Mouse (Mus musculus): ENCODE data around the gene Ccdc6. TPM values are rescaled to one million over a fixed set of nuclear protein-coding genes. Genes with fewer than 3 reads are reported as not detected.

The Ccdc6 gene
- polyA plus RNA-seq, 1 experiment from 2014 or later, result 13.5 TPM

GRCm38 (mm10) chr10:70095506-70096270 lies 1.2 kb upstream of the Ccdc6 start:
- Histone ChIP-seq H3K36me3 (no peaks in the 10 kb centered on the region), H3K4me2 (replicated peaks) (peak overlapping the region; percentile 84)

GRCm38 (mm10) chr10:70097291-70097901 lies 475 bp downstream of the Ccdc6 start:
- Histone ChIP-seq H3K9ac (peak overlapping the region; percentile 90), H3K9me3 (replicated peaks) (no peaks in the 10 kb centered on the region), H3K36me3 (0 out of 2 replicates have a peak, but pooled peaks cover 3% of the 10 kb centered on the region), H3K27ac (replicated peaks) (peak overlapping the region; percentile 89), H3K27me3 (no peaks in the 10 kb centered on the region), H3K4me1 (peaks cover 40% of the 10 kb centered on the region), H3K4me2 (replicated peaks) (peak overlapping the region; percentile 84), H3K4me3 (replicated peaks) (peak overlapping the region; percentile 97)
- peak; percentile 11; the same call in 1 of the 2 replicates for ATAC-seq (ENCODE audit: insufficient number of reproducible peaks, low FRiP score, low TSS enrichment, low read depth)
- WGBS, result under 1% methylated on average over 58 of the region's 58 CpGs

More at GRCm38 (mm10) chr10:70095506-70096270, 1.2 kb upstream of the Ccdc6 start:
- peak overlapping the region; percentile 90; the same call in 1 of the 2 replicates for H3K9ac ChIP-seq
- 17% methylated on average over 13 of the region's 13 CpGs for WGBS
- peak overlapping the region; percentile 89 for H3K27ac ChIP-seq (replicated peaks)
- no peaks in the 10 kb centered on the region for H3K9me3 ChIP-seq (replicated peaks)
- no peaks in the 10 kb centered on the region for H3K27me3 ChIP-seq
- H3K4me1 ChIP-seq, result peaks cover 40% of the 10 kb centered on the region
- no peak for ATAC-seq (ENCODE audit: insufficient number of reproducible peaks, low FRiP score, low TSS enrichment, low read depth)
- H3K4me3 ChIP-seq (replicated peaks), result peak overlapping the region; percentile 97

DNA sequence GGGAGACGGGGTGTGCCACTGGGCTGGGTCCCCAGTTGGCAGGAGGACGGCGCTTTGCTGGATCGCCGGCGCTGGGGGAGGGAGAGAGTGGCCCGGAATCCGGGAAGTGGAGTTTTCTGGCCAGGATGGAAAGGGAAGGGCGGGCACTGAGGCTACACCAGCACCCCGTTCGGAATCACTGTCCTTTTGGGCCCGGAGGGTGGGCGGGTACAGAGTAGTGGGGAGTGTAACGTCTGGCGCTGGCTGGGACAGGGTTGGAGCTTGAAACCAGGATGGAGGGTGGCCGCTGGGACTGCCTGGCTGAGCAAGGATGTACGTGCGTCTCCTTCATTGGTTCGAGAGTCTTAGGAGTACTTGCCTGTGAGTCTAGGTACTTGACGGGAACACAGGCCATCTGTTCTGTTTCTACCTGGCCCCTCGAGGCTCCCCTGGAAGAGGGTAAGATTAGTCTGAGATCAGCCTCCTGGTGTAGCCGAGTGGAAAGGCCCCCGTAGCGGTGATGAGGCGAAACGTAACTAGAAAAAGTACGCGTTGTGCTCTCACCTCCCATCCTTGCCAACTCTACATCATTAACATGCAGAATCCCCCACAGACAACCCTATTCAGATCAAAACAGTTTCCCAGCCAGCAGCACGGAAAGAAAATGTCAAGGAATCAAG lies 1.1 kb downstream of the Ccdc6 start:
- Histone ChIP-seq H3K4me2 (replicated peaks) (peak overlapping the region; percentile 84), H3K27me3 (no peaks in the 10 kb centered on the region), H3K4me1 (peaks cover 40% of the 10 kb centered on the region), H3K27ac (replicated peaks) (peak overlapping the region; percentile 89), H3K36me3 (0 out of 2 replicates have a peak, but pooled peaks cover 5% of the 10 kb centered on the region), H3K4me3 (replicated peaks) (peak overlapping the region; percentile 97), H3K9me3 (replicated peaks) (no peaks in the 10 kb centered on the region), H3K9ac (peak overlapping the region; percentile 90)
- under 1% methylated on average over 29 of the region's 29 CpGs for WGBS
- ATAC-seq (ENCODE audit: insufficient number of reproducible peaks, low FRiP score, low TSS enrichment, low read depth), result peak; percentile 44

DNA sequence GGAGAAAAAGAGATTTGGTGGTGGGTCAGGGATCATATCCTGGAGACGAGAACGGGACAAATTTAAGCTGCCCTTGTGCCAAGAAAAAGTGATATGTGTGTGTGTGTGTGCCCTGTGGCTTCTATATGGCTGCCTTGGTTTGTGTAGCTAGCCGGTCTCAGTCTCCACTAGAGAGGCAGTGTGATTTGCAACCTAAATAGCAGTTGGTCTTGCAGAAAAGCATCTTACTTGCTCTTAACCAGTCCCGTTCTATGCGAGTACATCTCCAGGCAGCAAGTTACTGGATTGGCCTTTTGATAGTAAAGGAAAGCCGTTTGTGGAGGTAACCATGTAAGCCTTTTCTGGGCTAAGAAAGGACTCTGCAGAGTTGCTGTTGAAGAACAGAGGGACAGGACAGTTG lies 1.7 kb downstream of the Ccdc6 start:
- no peak for ATAC-seq (ENCODE audit: insufficient number of reproducible peaks, low FRiP score, low TSS enrichment, low read depth)
- Histone ChIP-seq H3K9me3 (replicated peaks) (no peaks in the 10 kb centered on the region), H3K4me2 (replicated peaks) (peak overlapping the region; percentile 84), H3K9ac (peak overlapping the region; percentile 90; the same call in 1 of the 2 replicates), H3K27me3 (no peaks in the 10 kb centered on the region), H3K4me3 (replicated peaks) (peak overlapping the region; percentile 97), H3K27ac (replicated peaks) (peak overlapping the region; percentile 89; the same call in 1 of the 2 replicates), H3K4me1 (peaks cover 40% of the 10 kb centered on the region), H3K36me3 (0 out of 2 replicates have a peak, but pooled peaks cover 5% of the 10 kb centered on the region)
- WGBS, result 13% methylated on average over 6 of the region's 6 CpGs

DNA sequence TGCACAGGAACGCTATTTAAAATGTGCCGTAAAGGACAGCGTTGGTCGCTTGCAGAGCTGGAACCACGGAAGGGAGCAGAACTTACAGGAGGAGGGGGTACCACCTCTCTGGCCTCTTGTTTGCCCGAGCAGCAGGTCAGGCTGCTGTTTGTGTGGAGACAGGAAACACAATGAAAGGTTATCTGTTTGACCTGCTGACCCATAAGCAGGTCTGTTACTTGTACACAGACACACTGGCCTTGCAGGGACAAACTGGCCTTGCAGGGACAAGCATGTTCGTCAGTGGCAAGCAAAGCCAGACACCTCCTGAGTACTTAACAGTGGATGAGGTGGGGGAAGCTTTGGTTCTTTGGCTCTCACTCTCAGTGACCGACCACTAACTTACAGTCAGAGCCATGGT lies 2.1 kb downstream of the Ccdc6 start:
- no peaks in the 10 kb centered on the region for H3K9me3 ChIP-seq (replicated peaks)
- 0 out of 2 replicates have a peak, but pooled peaks cover 5% of the 10 kb centered on the region for H3K36me3 ChIP-seq
- H3K27ac ChIP-seq (replicated peaks), result peak overlapping the region; percentile 89; the same call in 1 of the 2 replicates
- no peak for ATAC-seq (ENCODE audit: insufficient number of reproducible peaks, low FRiP score, low TSS enrichment, low read depth)
- H3K27me3 ChIP-seq, result no peaks in the 10 kb centered on the region
- H3K4me2 ChIP-seq (replicated peaks), result peak overlapping the region; percentile 84
- 27% methylated on average over 8 of the region's 8 CpGs for WGBS
- peak overlapping the region; percentile 97 for H3K4me3 ChIP-seq (replicated peaks)
- H3K4me1 ChIP-seq, result peaks cover 40% of the 10 kb centered on the region
- no peak overlapping the region for H3K9ac ChIP-seq

- ATAC-seq (ENCODE audit: insufficient number of reproducible peaks, low FRiP score, low TSS enrichment, low read depth), result no peak
- Histone ChIP-seq H3K4me2 (replicated peaks) (no peak overlapping the region), H3K27ac (replicated peaks) (no peak overlapping the region), H3K36me3 (0 out of 2 replicates have a peak, but pooled peaks cover 5% of the 10 kb centered on the region), H3K9me3 (replicated peaks) (no peaks in the 10 kb centered on the region), H3K27me3 (no peaks in the 10 kb centered on the region), H3K4me3 (replicated peaks) (no peak overlapping the region), H3K4me1 (peaks cover 28% of the 10 kb centered on the region), H3K9ac (no peak overlapping the region)
- 97% methylated on average over 4 of the region's 4 CpGs for WGBS
Measured at GRCm38 (mm10) chr10:70102086-70102485, 5.2 kb downstream of the Ccdc6 start.

DNA sequence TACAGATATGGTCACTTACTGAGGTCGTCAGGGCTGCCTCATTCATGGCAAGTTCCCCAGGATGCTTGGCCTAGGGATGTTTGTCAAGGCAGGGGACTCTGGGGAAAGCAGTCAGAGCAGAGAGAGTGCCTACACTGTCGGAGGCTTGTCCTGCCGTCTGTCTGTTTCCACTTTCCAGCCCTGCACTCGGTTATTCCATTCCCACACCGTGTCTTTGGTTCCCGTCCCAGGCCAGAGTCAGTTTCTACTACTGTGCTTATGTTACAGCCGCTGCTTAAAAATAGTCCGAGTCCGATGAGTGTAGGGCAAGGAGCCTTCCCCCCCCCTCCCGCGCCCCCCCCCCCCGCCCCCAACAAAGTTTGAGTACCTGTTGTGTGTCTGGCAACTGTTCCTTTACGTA lies 11.1 kb downstream of the Ccdc6 start:
- Histone ChIP-seq H3K9me3 (replicated peaks) (no peaks in the 10 kb centered on the region), H3K4me2 (replicated peaks) (no peak overlapping the region), H3K4me3 (replicated peaks) (no peak overlapping the region), H3K4me1 (peaks cover 33% of the 10 kb centered on the region), H3K36me3 (no peaks in the 10 kb centered on the region), H3K9ac (no peak overlapping the region), H3K27ac (replicated peaks) (no peak overlapping the region), H3K27me3 (no peaks in the 10 kb centered on the region)
- no peak for ATAC-seq (ENCODE audit: insufficient number of reproducible peaks, low FRiP score, low TSS enrichment, low read depth)
- WGBS, result 52% methylated on average over 12 of the region's 13 CpGs

DNA sequence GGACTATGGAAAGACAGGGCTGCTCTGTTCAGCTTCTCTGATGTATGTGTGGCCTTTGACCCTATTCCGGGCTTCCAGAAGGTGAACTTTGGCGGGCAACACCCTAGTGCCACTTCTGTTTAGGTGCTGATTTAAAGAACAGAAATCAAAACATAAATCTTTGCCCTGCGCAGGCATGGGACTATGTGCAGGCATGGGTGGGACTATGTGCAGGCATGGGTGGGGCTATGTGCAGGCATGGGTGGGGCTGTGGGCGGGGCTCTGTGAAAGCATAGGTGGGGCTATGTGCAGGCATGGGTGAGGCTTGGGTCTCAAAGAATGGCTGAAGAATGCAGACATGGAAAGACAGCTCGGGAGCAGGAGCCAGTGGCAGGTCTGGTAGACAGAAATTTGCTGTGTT lies 13.1 kb downstream of the Ccdc6 start:
- H3K36me3 ChIP-seq, result 0 out of 2 replicates have a peak, but pooled peaks cover 3% of the 10 kb centered on the region
- peaks cover 33% of the 10 kb centered on the region for H3K4me1 ChIP-seq
- no peaks in the 10 kb centered on the region for H3K9me3 ChIP-seq (replicated peaks)
- no peak overlapping the region for H3K4me3 ChIP-seq (replicated peaks)
- H3K9ac ChIP-seq, result no peak overlapping the region
- no peaks in the 10 kb centered on the region for H3K27me3 ChIP-seq
- WGBS, result 50% methylated on average over 5 of the region's 5 CpGs
- no peak overlapping the region for H3K27ac ChIP-seq (replicated peaks)
- H3K4me2 ChIP-seq (replicated peaks), result no peak overlapping the region
- ATAC-seq (ENCODE audit: insufficient number of reproducible peaks, low FRiP score, low TSS enrichment, low read depth), result no peak

- H3K27me3 ChIP-seq, result no peaks in the 10 kb centered on the region
- H3K36me3 ChIP-seq, result 0 out of 2 replicates have a peak, but pooled peaks cover 3% of the 10 kb centered on the region
- WGBS, result 86% methylated on average over 7 of the region's 7 CpGs
- no peak overlapping the region for H3K27ac ChIP-seq (replicated peaks)
- no peak overlapping the region for H3K4me2 ChIP-seq (replicated peaks)
- H3K9me3 ChIP-seq (replicated peaks), result no peaks in the 10 kb centered on the region
- peaks cover 33% of the 10 kb centered on the region for H3K4me1 ChIP-seq
- no peak overlapping the region for H3K9ac ChIP-seq
- H3K4me3 ChIP-seq (replicated peaks), result no peak overlapping the region
- no peak for ATAC-seq (ENCODE audit: insufficient number of reproducible peaks, low FRiP score, low TSS enrichment, low read depth)
Measured at GRCm38 (mm10) chr10:70110815-70111214, 13.9 kb downstream of the Ccdc6 start.

DNA sequence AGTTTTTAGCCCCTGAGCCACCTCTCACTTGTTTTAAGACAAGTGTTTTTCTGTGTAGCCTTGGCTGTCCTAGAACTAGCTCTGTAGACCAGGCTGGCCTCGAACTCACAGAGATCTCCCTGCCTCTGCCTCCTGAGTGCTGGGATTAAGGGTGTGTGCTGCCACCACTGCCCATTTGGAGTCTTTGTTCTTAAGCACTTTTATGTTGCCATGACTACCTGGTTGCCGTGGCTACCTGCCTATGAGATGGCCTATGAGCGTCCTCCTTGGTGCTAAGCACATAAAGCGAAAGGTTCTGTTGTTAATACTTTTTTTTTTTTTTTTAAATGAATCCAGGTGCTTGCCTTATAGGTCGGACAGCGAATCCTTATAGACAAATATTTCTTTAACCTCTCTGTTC lies 14.7 kb downstream of the Ccdc6 start:
- 85% methylated on average over 6 of the region's 6 CpGs for WGBS
- no peak overlapping the region for H3K27ac ChIP-seq (replicated peaks)
- 0 out of 2 replicates have a peak, but pooled peaks cover 3% of the 10 kb centered on the region for H3K36me3 ChIP-seq
- H3K4me3 ChIP-seq (replicated peaks), result no peak overlapping the region
- no peaks in the 10 kb centered on the region for H3K9me3 ChIP-seq (replicated peaks)
- H3K4me2 ChIP-seq (replicated peaks), result no peak overlapping the region
- no peak for ATAC-seq (ENCODE audit: insufficient number of reproducible peaks, low FRiP score, low TSS enrichment, low read depth)
- H3K9ac ChIP-seq, result no peak overlapping the region
- peaks cover 30% of the 10 kb centered on the region for H3K4me1 ChIP-seq
- H3K27me3 ChIP-seq, result no peaks in the 10 kb centered on the region
